Mouse (Mus musculus): Measurements from ENCODE around the gene Blmh. TPM values are rescaled to one million over a fixed set of nuclear protein-coding genes. Genes with fewer than 3 reads are reported as not detected.

Blmh gene
- polyA plus RNA-seq, 1 experiment, result 58.3 TPM

DNA sequence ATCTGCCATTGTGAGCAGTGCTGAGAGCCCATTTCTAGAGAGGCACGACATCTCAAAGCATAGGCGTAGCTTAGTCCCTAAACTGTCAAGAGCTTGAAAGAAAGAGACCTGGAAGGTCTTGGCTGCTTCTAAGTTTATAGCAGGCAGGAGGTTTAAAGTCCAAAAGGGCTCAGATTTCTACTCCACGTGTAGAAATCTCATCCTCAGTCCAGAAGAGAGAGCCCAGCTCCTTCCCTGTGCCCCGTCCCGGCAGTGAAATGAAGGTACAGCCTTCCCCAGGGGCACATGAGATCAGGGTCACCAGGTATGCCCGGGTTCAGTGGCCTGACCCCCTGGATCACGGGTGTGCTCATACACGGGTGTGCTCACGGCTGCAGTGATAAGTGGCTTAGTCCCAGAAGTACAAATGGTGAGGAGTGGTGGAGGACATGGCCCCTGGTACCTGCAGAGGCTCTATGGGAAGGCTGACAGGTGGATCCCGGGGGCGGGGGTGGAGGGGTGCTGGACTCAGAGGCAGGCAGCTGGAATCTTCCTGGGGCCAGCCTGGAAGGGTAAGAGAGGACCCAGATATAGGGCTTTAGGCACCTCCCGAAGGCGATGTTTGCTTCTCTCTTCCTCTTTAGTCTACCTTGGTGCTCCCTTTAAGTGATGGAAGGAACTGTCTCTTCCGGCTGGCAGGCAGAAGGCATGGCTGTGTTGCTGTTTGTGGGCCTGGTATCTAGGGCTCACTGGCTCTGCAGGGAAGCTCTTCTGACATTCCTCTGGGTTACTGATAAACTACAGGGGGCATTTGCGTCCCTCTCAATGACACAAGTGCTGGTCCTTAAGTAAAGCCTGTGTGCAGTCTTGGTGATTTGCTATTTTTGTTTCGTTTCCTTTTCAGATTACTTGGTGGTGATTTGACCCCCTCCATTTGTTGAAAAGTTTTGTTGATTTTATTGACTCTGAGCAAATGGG lies 84.7 kb downstream of the Blmh start:
- Histone ChIP-seq H3ac (ENCODE audit: control insufficient read depth, insufficient read length) (no peak overlapping the region), H3K4me3 (no peak overlapping the region), H3K4me2 (ENCODE audit: low read depth) (no peak overlapping the region), H3K27me3 (ENCODE audit: control insufficient read depth, insufficient read depth, insufficient read length) (no peaks in the 10 kb centered on the region), H3K36me3 (ENCODE audit: control insufficient read depth, insufficient read depth) (no peaks in the 10 kb centered on the region), H3K79me2 (ENCODE audit: control insufficient read depth, insufficient read depth) (no peaks in the 10 kb centered on the region)
- TF ChIP-seq MAX (IDR thresholded peaks at IDR 0.05; ENCODE audit: low read depth) (no peak), REST (IDR thresholded peaks at IDR 0.05; ENCODE audit: insufficient read depth, insufficient read length) (no peak), POLR2AphosphoS2 (IDR thresholded peaks at IDR 0.05; ENCODE audit: insufficient read length, low read depth) (no peak), USF1 (IDR thresholded peaks at IDR 0.05; ENCODE audit: low read depth) (no peak), SRF (IDR thresholded peaks at IDR 0.05; ENCODE audit: control insufficient read depth, insufficient read length, low read depth) (no peak), TCF3 (IDR thresholded peaks at IDR 0.05; ENCODE audit: insufficient read length, low read depth) (no peak), POLR2A (IDR thresholded peaks at IDR 0.05; ENCODE audit: insufficient read length, low read depth) (no peak), CEBPB (IDR thresholded peaks at IDR 0.05; ENCODE audit: insufficient read depth, poor library complexity, severe bottlenecking) (no peak), TCF12 (IDR thresholded peaks at IDR 0.05; ENCODE audit: insufficient read depth, poor library complexity, severe bottlenecking) (no peak), E2F4 (IDR thresholded peaks at IDR 0.05; ENCODE audit: insufficient read depth) (no peak), MYOG (IDR thresholded peaks at IDR 0.05; ENCODE audit: control insufficient read depth in 1 of 3, insufficient read depth in 1 of 3, insufficient read length in 2 of 3, low read depth in 2 of 3) (no peak), MYOD1 (IDR thresholded peaks at IDR 0.05; ENCODE audit: control insufficient read depth in 1 of 3, insufficient read length in 2 of 3, low read depth in 2 of 3) (no peak)

DNA sequence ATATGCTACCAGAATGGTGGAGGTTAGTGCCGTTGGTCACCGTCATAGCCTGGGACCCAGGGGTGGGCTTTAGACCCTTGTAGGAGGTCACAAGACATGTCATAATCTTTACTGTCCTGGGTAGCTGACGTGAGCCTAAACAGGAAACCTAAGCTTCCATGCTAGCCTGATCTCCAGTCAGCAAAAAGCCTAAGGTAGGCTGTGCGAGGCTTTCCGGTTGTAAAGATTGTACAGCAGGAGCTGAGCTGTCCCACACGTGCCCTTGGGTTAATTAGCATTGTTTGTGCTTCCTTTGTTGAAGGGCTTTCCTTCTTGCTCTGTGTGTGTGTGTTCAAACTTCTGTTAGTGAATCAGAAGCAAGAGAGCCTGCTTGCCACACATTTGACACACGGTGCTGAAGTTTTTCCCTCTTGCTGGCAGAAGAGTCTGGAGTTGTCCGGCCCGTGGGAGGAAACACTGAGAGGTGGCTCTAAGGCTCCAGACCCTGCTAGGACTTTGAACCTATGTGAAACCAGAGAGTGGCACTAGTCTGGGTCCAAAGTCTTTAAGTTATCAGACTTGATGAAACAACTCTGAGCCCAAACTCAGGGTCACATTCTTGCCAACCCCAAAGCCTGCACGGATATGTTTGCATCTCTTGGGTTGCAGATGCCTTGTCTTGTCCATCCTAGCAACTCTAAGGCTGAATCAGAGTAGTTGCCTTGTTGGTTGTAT lies 86.3 kb downstream of the Blmh start:
- Histone ChIP-seq H3K79me2 (ENCODE audit: control insufficient read depth, insufficient read depth) (no peaks in the 10 kb centered on the region), H3ac (ENCODE audit: control insufficient read depth, insufficient read length) (no peak overlapping the region), H3K36me3 (ENCODE audit: control insufficient read depth, insufficient read depth) (no peaks in the 10 kb centered on the region), H3K27me3 (ENCODE audit: control insufficient read depth, insufficient read depth, insufficient read length) (no peaks in the 10 kb centered on the region), H3K4me2 (ENCODE audit: low read depth) (no peak overlapping the region), H3K4me3 (no peak overlapping the region)
- no peak for TF ChIP-seq TCF3 (IDR thresholded peaks at IDR 0.05; ENCODE audit: insufficient read length, low read depth)
- no peak for TF ChIP-seq MAX (IDR thresholded peaks at IDR 0.05; ENCODE audit: low read depth)
- no peak for TF ChIP-seq E2F4 (IDR thresholded peaks at IDR 0.05; ENCODE audit: insufficient read depth)
- TF ChIP-seq POLR2AphosphoS2 (IDR thresholded peaks at IDR 0.05; ENCODE audit: insufficient read length, low read depth), result no peak
- no peak for TF ChIP-seq REST (IDR thresholded peaks at IDR 0.05; ENCODE audit: insufficient read depth, insufficient read length)
- no peak for TF ChIP-seq MYOG (IDR thresholded peaks at IDR 0.05; ENCODE audit: control insufficient read depth in 1 of 3, insufficient read depth in 1 of 3, insufficient read length in 2 of 3, low read depth in 2 of 3)
- no peak for TF ChIP-seq MYOD1 (IDR thresholded peaks at IDR 0.05; ENCODE audit: control insufficient read depth in 1 of 3, insufficient read length in 2 of 3, low read depth in 2 of 3)
- TF ChIP-seq CEBPB (IDR thresholded peaks at IDR 0.05; ENCODE audit: insufficient read depth, poor library complexity, severe bottlenecking), result no peak
- no peak for TF ChIP-seq POLR2A (IDR thresholded peaks at IDR 0.05; ENCODE audit: insufficient read length, low read depth)
- TF ChIP-seq SRF (IDR thresholded peaks at IDR 0.05; ENCODE audit: control insufficient read depth, insufficient read length, low read depth), result no peak
- no peak for TF ChIP-seq TCF12 (IDR thresholded peaks at IDR 0.05; ENCODE audit: insufficient read depth, poor library complexity, severe bottlenecking)
- no peak for TF ChIP-seq USF1 (IDR thresholded peaks at IDR 0.05; ENCODE audit: low read depth)

DNA sequence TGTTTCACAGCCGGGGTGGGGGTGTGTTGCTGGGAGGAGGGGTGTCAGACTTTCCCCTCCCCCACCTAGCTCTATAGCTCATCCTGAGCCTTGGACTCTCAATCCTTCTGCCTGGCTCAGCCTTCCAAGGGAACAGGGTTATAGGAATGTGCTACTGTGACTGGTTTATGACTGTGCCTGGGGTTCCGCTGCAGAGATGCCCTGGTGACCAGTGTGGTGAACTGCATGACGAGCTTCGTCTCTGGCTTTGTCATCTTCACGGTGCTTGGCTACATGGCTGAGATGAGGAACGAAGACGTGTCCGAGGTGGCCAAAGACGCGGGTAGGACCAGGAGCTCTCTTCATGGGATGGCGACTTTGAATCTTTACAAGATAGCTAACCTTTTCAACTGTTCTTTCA lies 93.4 kb downstream of the Blmh start:
- Histone ChIP-seq H3K4me3 (no peak overlapping the region), H3K36me3 (ENCODE audit: control insufficient read depth, insufficient read depth) (no peaks in the 10 kb centered on the region), H3K4me2 (ENCODE audit: low read depth) (no peak overlapping the region), H3K27me3 (ENCODE audit: control insufficient read depth, insufficient read depth, insufficient read length) (peaks cover 6% of the 10 kb centered on the region), H3K79me2 (ENCODE audit: control insufficient read depth, insufficient read depth) (no peaks in the 10 kb centered on the region), H3ac (ENCODE audit: control insufficient read depth, insufficient read length) (no peak overlapping the region)
- no peak for TF ChIP-seq POLR2A (IDR thresholded peaks at IDR 0.05; ENCODE audit: insufficient read length, low read depth)
- no peak for TF ChIP-seq TCF3 (IDR thresholded peaks at IDR 0.05; ENCODE audit: insufficient read length, low read depth)
- no peak for TF ChIP-seq E2F4 (IDR thresholded peaks at IDR 0.05; ENCODE audit: insufficient read depth)
- no peak for TF ChIP-seq CEBPB (IDR thresholded peaks at IDR 0.05; ENCODE audit: insufficient read depth, poor library complexity, severe bottlenecking)
- TF ChIP-seq MYOG (IDR thresholded peaks at IDR 0.05; ENCODE audit: control insufficient read depth in 1 of 3, insufficient read depth in 1 of 3, insufficient read length in 2 of 3, low read depth in 2 of 3), result no peak
- TF ChIP-seq TCF12 (IDR thresholded peaks at IDR 0.05; ENCODE audit: insufficient read depth, poor library complexity, severe bottlenecking), result no peak
- no peak for TF ChIP-seq REST (IDR thresholded peaks at IDR 0.05; ENCODE audit: insufficient read depth, insufficient read length)
- no peak for TF ChIP-seq MYOD1 (IDR thresholded peaks at IDR 0.05; ENCODE audit: control insufficient read depth in 1 of 3, insufficient read length in 2 of 3, low read depth in 2 of 3)
- TF ChIP-seq SRF (IDR thresholded peaks at IDR 0.05; ENCODE audit: control insufficient read depth, insufficient read length, low read depth), result no peak

DNA sequence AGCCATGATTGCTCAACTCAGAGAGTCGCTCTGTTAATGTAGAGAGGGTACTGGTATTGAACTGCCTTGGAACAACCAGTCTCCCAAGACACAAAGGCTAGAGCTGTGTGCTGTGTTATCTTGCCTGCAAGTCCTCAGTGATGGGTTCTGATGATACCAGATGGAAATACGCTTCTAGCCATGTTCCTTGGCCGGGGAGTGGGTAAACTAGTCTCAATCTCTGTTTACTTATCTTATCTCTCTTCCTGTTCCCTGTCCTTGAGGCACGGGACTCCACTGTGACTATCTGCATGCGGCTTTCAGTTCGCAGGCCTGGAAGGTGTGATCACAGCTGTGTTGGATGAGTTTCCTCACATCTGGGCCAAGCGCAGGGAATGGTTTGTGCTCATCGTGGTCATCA lies 94.9 kb downstream of the Blmh start:
- H3K4me3 ChIP-seq, result no peak overlapping the region
- H3ac ChIP-seq (ENCODE audit: control insufficient read depth, insufficient read length), result no peak overlapping the region
- no peak overlapping the region for H3K4me2 ChIP-seq (ENCODE audit: low read depth)
- no peaks in the 10 kb centered on the region for H3K36me3 ChIP-seq (ENCODE audit: control insufficient read depth, insufficient read depth)
- peaks cover 6% of the 10 kb centered on the region for H3K27me3 ChIP-seq (ENCODE audit: control insufficient read depth, insufficient read depth, insufficient read length)
- TF ChIP-seq MYOG (IDR thresholded peaks at IDR 0.05; ENCODE audit: control insufficient read depth in 1 of 3, insufficient read depth in 1 of 3, insufficient read length in 2 of 3, low read depth in 2 of 3), result no peak
- no peak for TF ChIP-seq E2F4 (IDR thresholded peaks at IDR 0.05; ENCODE audit: insufficient read depth)
- no peak for TF ChIP-seq USF1 (IDR thresholded peaks at IDR 0.05; ENCODE audit: low read depth)
- no peak for TF ChIP-seq CEBPB (IDR thresholded peaks at IDR 0.05; ENCODE audit: insufficient read depth, poor library complexity, severe bottlenecking)
- no peak for TF ChIP-seq SRF (IDR thresholded peaks at IDR 0.05; ENCODE audit: control insufficient read depth, insufficient read length, low read depth)
- no peaks in the 10 kb centered on the region for H3K79me2 ChIP-seq (ENCODE audit: control insufficient read depth, insufficient read depth)

Data from myocyte (in vitro differentiated cells).